Mouse (Mus musculus) small intestine, adult 2 months (tissue): Measurements from ENCODE around the gene Hnrnpa1. TPM values are rescaled to one million over a fixed set of nuclear protein-coding genes. Genes with fewer than 3 reads are reported as not detected.

Experiments
- H3K27ac ChIP-seq: fragments of 200-500 bp; 2 replicates; pipeline ENCODE4 v1.5.1; 2012; ENCODE audit warnings: low read depth, low read length, control low read depth, inconsistent platforms; ENCODE audit not compliant: insufficient read depth
- H3K27me3 ChIP-seq: fragments of 200-500 bp; 2 replicates; pipeline ENCODE4 v1.6.1; 2012; ENCODE audit warnings: mild to moderate bottlenecking, moderate library complexity, low read length, inconsistent platforms; ENCODE audit not compliant: control insufficient read depth, insufficient read depth
- H3K36me3 ChIP-seq: fragments of 200-500 bp; 2 replicates; pipeline ENCODE4 v1.6.1; 2012; ENCODE audit warnings: mild to moderate bottlenecking, low read length, control low read depth, inconsistent platforms; ENCODE audit not compliant: control insufficient read depth, insufficient read depth
- H3K4me1 ChIP-seq: fragments of 200-500 bp; 2 replicates; pipeline ENCODE4 v1.6.1; 2012; ENCODE audit warnings: low read length, inconsistent platforms, mixed read lengths; ENCODE audit not compliant: control insufficient read depth, insufficient read depth, insufficient read length
- H3K4me3 ChIP-seq: fragments of 200-500 bp; 2 replicates; pipeline ENCODE4 v1.5.1; 2012; ENCODE audit warnings: low read depth, mild to moderate bottlenecking, control low read depth, inconsistent platforms, low read length, moderate library complexity
- CTCF ChIP-seq: fragments of 200-500 bp; IDR thresholded peaks from 2 replicates; pipeline ENCODE4 v1.5.1; 2012; ENCODE audit warnings: low read depth, mild to moderate bottlenecking, control low read depth, inconsistent platforms, low read length, moderate library complexity, mixed read lengths; ENCODE audit not compliant: insufficient replicate concordance, insufficient read length; ENCODE audit errors: extremely low read depth
- POLR2A ChIP-seq: fragments of 200-500 bp; IDR thresholded peaks from 2 replicates; pipeline ENCODE4 v1.6.1; 2012; ENCODE audit warnings: low read depth, mild to moderate bottlenecking, control low read depth, inconsistent platforms, low read length, moderate library complexity
- WGBS: fragments of 180-500 bp; shearing (Covaris S2); methylation state at CpG from one replicate; pipeline ENCODE4 v1.1.7; 2018; 5-methylcytosine and 5-hydroxymethylcytosine counted together
- polyA plus RNA-seq: library from polyadenylated mRNA; depleted of rRNA; stranded (reverse); fragments of >200 nt; gene quantifications from 2 replicates; pipeline ENCODE4 v1.2.3, GENCODE M21; 2012

The Hnrnpa1 gene
- polyA plus RNA-seq, 1 experiment, result 29.5 TPM

GRCm38 (mm10) chr15:103250195-103250740 lies 10.0 kb downstream of the Hnrnpa1 start:
- peaks cover 3% of the 10 kb centered on the region for H3K4me1 ChIP-seq
- no peak for TF ChIP-seq POLR2A
- peak; percentile 96; the same call in 1 of the 2 replicates for TF ChIP-seq CTCF
- no peak overlapping the region for H3K27ac ChIP-seq
- 16% methylated on average over 2 of the region's 2 CpGs for WGBS
- peaks cover 36% of the 10 kb centered on the region for H3K36me3 ChIP-seq
- H3K4me3 ChIP-seq, result no peak overlapping the region
- H3K27me3 ChIP-seq, result no peaks in the 10 kb centered on the region

- TF ChIP-seq CTCF (no peak), POLR2A (no peak)
- Histone ChIP-seq H3K4me3 (no peak overlapping the region), H3K27ac (no peak overlapping the region), H3K27me3 (no peaks in the 10 kb centered on the region), H3K36me3 (peaks cover 25% of the 10 kb centered on the region), H3K4me1 (peaks cover 4% of the 10 kb centered on the region)
- 30% methylated on average over 1 of the region's 1 CpGs for WGBS
These were observed 11.4 kb downstream of the Hnrnpa1 start for GRCm38 (mm10) chr15:103251595-103251994.

DNA sequence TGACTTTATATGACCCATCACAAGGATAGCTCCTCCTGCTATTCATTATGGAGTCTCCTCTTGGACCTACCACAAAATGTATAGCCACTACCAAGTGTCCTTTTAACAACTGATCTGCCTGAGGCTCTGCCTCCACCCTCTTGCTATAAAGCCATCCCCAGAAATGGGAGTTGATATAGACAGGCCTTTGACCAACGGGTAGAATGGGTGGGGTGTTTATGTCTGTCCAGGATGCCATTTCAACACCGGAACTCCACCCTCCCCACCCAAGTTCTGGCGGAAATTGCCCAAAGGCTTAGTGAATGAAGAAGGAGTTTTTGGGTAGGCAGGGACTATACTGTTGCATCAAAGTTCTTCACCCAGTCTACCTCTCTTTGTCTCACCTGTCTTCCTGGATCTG lies 12.4 kb downstream of the Hnrnpa1 start:
- TF ChIP-seq CTCF (no peak), POLR2A (no peak)
- H3K27me3 ChIP-seq, result no peaks in the 10 kb centered on the region
- 46% methylated on average over 3 of the region's 3 CpGs for WGBS
- H3K4me1 ChIP-seq, result peaks cover 5% of the 10 kb centered on the region
- H3K4me3 ChIP-seq, result no peak overlapping the region
- H3K36me3 ChIP-seq, result peaks cover 14% of the 10 kb centered on the region
- H3K27ac ChIP-seq, result no peak overlapping the region

DNA sequence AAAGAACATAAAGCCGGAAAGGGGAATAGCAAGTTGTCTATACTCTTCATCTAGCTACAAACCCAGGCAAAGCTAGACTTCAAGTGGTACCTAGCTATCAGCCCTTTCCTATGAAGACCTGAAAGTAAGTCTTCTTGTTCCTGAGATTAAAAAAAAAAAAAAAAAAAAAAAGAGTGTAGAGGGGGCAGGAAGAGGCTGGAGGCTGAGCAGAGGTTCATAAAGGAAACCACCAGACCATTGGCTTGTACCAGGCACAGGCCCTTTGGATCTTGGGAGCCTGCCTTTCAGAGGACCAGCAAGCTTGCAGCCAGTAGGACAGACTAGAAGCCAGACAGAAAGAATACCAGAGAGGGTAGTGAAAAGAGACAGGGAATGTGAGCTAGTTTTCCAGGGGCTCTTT lies 13.1 kb downstream of the Hnrnpa1 start:
- Histone ChIP-seq H3K36me3 (peaks cover 8% of the 10 kb centered on the region), H3K27me3 (no peaks in the 10 kb centered on the region), H3K4me1 (peaks cover 11% of the 10 kb centered on the region), H3K27ac (no peak overlapping the region), H3K4me3 (no peak overlapping the region)
- 96% methylated on average over 1 of the region's 1 CpGs for WGBS
- TF ChIP-seq POLR2A (no peak), CTCF (no peak)

DNA sequence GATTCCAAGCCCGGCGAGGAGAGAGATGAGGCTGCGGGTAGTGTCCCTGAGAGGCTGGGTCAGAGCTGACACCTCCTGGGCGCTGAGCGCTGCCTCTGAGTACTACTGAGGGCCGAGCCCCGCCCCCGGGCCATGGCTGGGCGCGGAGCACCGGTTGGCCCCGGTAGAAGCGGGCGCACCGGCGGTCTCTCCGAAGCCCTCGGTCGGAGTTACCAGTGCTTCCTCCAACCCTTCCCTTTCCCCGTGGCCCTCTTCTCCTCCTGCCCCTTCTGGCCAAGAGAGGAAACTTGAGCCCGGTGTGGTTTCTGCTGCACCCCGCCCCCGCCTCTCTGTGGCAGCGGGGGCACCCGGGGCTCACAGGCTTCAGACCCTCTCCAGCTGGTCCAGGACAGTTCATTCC lies 14.9 kb downstream of the Hnrnpa1 start:
- Histone ChIP-seq H3K27ac (no peak overlapping the region), H3K27me3 (no peaks in the 10 kb centered on the region), H3K36me3 (no peaks in the 10 kb centered on the region), H3K4me3 (peak overlapping the region; percentile 52), H3K4me1 (peaks cover 13% of the 10 kb centered on the region)
- TF ChIP-seq POLR2A (no peak), CTCF (no peak)
- 1% methylated on average over 25 of the region's 25 CpGs for WGBS

DNA sequence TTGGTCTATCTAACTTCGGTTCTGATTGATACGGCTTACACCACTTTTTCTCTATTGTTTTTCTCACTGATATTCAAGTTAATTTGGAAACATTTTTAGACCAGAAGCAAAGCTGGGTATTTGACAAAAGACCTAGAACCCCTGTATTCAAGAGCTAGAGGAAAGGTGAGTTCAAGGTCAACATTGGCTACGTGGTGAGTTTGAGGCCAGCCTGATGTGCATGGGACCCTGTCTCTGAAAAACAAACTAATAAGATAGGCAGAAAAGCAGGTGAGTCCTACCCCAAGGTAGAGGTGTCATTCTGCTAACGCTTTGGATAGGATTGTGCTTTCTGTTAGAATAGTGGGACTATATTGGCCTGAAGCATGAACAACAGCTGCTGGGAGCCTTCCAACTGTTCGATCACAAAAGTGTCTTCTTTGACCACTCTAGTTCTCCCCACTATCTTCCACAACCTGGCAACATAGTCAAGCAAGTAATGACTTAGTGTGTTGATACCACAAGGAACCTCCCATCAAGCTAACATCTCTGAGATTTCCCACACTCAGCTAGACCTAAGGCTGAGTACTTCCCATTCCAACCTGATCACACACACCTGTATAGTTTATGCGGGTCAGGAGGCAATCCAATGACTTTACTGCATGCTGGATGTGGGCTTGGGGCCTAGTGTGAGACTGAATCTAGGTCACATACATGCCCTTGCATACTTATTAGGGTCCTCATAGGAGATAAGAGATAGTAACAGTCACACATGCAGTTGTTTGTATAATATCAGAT lies 16.2 kb downstream of the Hnrnpa1 start:
- TF ChIP-seq POLR2A (no peak), CTCF (no peak)
- WGBS, result 91% methylated on average over 6 of the region's 6 CpGs

DNA sequence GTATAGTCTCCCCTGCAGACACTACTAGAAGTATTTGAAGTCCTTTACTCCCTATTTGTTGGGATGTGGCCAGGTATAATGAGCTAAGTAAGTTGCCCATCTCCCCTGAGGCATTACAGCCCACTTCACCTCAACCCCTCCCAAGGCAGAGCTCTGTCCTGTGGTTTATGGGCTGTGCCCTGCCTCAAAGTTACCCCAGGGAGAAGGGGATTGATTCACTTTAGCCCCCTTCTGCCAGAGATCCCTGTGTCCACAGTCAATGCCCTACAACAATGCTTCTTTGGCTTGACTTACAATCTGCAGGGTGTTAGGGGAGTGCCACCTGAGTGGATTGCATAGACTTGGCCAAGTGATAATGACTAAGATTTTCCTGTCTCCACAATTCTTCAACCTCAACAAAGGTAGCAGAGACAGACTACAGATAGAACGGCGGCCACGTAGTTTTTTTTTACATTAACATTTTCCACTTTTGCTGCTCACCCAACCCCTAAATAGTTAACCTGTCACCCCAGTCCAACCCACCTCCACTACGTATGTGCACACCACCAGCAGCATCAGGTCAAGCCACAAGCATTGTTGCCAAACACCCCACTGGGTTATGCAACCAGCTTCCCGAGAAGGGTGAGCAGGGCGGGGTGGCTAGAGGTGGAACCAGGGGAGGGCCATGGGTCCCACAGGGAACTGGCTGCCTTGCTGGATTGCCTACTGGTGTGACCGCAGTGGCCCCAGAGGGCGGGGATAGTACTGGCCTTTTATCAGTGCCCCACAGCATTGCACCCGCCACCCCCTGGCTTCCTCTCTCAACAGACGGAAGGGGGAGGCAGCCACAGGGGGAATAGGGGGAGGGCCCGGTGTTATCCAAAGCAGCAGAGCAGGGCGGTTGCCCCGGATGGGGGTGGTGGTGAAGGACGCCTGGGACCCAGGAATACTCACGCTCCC lies 17.8 kb downstream of the Hnrnpa1 start, which contains the start of gene Nfe2:
Nfe2 (minus strand) TSS at position 614 of the 939 bp plus-strand sequence.
- H3K4me3 ChIP-seq, result peak within 1 kb of the TSS; percentile 31
- TF ChIP-seq CTCF, result no peak
- no peak for TF ChIP-seq POLR2A
- no peaks in the 10 kb centered on the region for H3K27me3 ChIP-seq
- peaks cover 13% of the 10 kb centered on the region for H3K4me1 ChIP-seq
- WGBS, result 8% methylated on average over 15 of the region's 15 CpGs
- no peaks in the 10 kb centered on the region for H3K36me3 ChIP-seq
- H3K27ac ChIP-seq, result no peak within 1 kb of the TSS

More for the DNA sequence above, 16.2 kb downstream of the Hnrnpa1 start:
- Histone ChIP-seq H3K27ac (no peak overlapping the region), H3K36me3 (no peaks in the 10 kb centered on the region), H3K4me1 (peaks cover 13% of the 10 kb centered on the region), H3K4me3 (no peak overlapping the region), H3K27me3 (no peaks in the 10 kb centered on the region)
